ENCODE assay signal across 8 mouse cellular contexts in genomic region chr2:17644282-17645262, GRCm38 (mm10).
A peak's percentile ranks its signal among the peaks of the same experiment; 100 is the strongest.
DNase-seq lines count a peak whose midpoint lies in the region; ATAC-seq lines count a peak whose summit lies in the region.

No protein-coding gene starts in this region.

- ATAC-seq in forebrain, embryonic 12.5 days (ENCODE audit: low FRiP score): peak; percentile 72
- ATAC-seq in hindbrain, embryonic 16.5 days: peak; percentile 63; the same call in 1 of the 2 replicates
- peak; percentile 43; the same call in 1 of the 2 replicates for ATAC-seq in midbrain, embryonic 14.5 days (ENCODE audit: low FRiP score, low TSS enrichment)

- no peak overlapping the region for H3K27ac ChIP-seq in forebrain, embryonic 12.5 days
- no peak overlapping the region for H3K27ac ChIP-seq in hindbrain, embryonic 16.5 days (ENCODE audit: low read depth, low read length)
- H3K27ac ChIP-seq in midbrain, embryonic 14.5 days (replicated peaks; ENCODE audit: low read depth, low read length): no peak overlapping the region

- no peak overlapping the region for H3K4me2 ChIP-seq in forebrain, embryonic 12.5 days
- no peak overlapping the region for H3K4me2 ChIP-seq in hindbrain, embryonic 16.5 days (ENCODE audit: low read length)
- no peak overlapping the region for H3K4me2 ChIP-seq in midbrain, embryonic 14.5 days (ENCODE audit: low read length)

- H3K9ac ChIP-seq in forebrain, embryonic 12.5 days: no peak overlapping the region
- H3K9ac ChIP-seq in hindbrain, embryonic 16.5 days (ENCODE audit: low read depth, low read length): no peak overlapping the region
- H3K9ac ChIP-seq in midbrain, embryonic 14.5 days (replicated peaks; ENCODE audit: low read length): no peak overlapping the region

- H3K9me3 ChIP-seq in forebrain, embryonic 12.5 days: no peaks in the 10 kb centered on the region
- H3K9me3 ChIP-seq in hindbrain, embryonic 16.5 days (ENCODE audit: control insufficient read depth, low read length): no peaks in the 10 kb centered on the region
- H3K9me3 ChIP-seq in midbrain, embryonic 14.5 days (ENCODE audit: control insufficient read depth, low read length): no peaks in the 10 kb centered on the region

- H3K36me3 ChIP-seq in forebrain, embryonic 12.5 days (replicated peaks): no peaks in the 10 kb centered on the region
- no peaks in the 10 kb centered on the region for H3K36me3 ChIP-seq in hindbrain, embryonic 16.5 days (ENCODE audit: control insufficient read depth, insufficient read depth, low read length)
- H3K36me3 ChIP-seq in midbrain, embryonic 14.5 days (ENCODE audit: control insufficient read depth, insufficient read depth, low read length): no peaks in the 10 kb centered on the region

- peaks cover 29% of the 10 kb centered on the region; the same call in 1 of the 2 replicates for H3K27me3 ChIP-seq in forebrain, embryonic 12.5 days
- no peaks in the 10 kb centered on the region for H3K27me3 ChIP-seq in hindbrain, embryonic 16.5 days (replicated peaks; ENCODE audit: control insufficient read depth, insufficient read depth, low read length)
- no peaks in the 10 kb centered on the region for H3K27me3 ChIP-seq in midbrain, embryonic 14.5 days (ENCODE audit: control insufficient read depth, insufficient read depth, low read length)

- no peak overlapping the region for H3K4me3 ChIP-seq in forebrain, embryonic 12.5 days (replicated peaks)
- H3K4me3 ChIP-seq in hindbrain, embryonic 16.5 days (ENCODE audit: low read length): no peak overlapping the region
- H3K4me3 ChIP-seq in midbrain, embryonic 14.5 days (replicated peaks; ENCODE audit: low read depth, low read length): no peak overlapping the region

- 32% methylated on average over 3 of the region's 3 CpGs for WGBS in forebrain, embryonic 12.5 days
- WGBS in hindbrain, embryonic 16.5 days: 27% methylated on average over 3 of the region's 3 CpGs
- WGBS in midbrain, embryonic 14.5 days: 32% methylated on average over 3 of the region's 3 CpGs

- no peaks in the 10 kb centered on the region for H3K4me1 ChIP-seq in forebrain, embryonic 12.5 days
- H3K4me1 ChIP-seq in hindbrain, embryonic 16.5 days (ENCODE audit: control insufficient read depth, insufficient read depth, low read depth, low read length): no peaks in the 10 kb centered on the region
- H3K4me1 ChIP-seq in midbrain, embryonic 14.5 days (ENCODE audit: control insufficient read depth, insufficient read depth, low read length): no peaks in the 10 kb centered on the region

- DNase-seq in layer of hippocampus, adult 11-12 months (ENCODE audit: low spot score): peak; percentile 65
- no peak for DNase-seq in layer of hippocampus, adult 9-10 months (ENCODE audit: low spot score)
- DNase-seq in c-Kit-positive CD71-negative TER-119-negative erythroid progenitor cells, embryonic 14.5 days (ENCODE audit: low read depth): peak; percentile 9
- peak; percentile 63 to 65 for DNase-seq in left cerebral cortex, adult 18-20 months (ENCODE audit: low spot score in 2 of 2)
- peak; percentile 87 for DNase-seq in midbrain, embryonic 14.5 days
- DNase-seq in spleen, postnatal 36 days (ENCODE audit: low spot score in 2 of 2): peak; percentile 9 to 14
